Mouse (Mus musculus) G1E (cell line): ENCODE measurements around the gene Gm6993. TPM values are rescaled to one million over a fixed set of nuclear protein-coding genes. Genes with fewer than 3 reads are reported as not detected.

Experiments
- ATAC-seq: 2 replicates; pipeline ENCODE4 v1.8.0; 2016; ENCODE audit warnings: mild to moderate bottlenecking; ENCODE audit not compliant: insufficient number of reproducible peaks, poor library complexity, low FRiP score, severe bottlenecking; ENCODE audit errors: extremely low read depth
- DNase-seq: peaks from one replicate; pipeline ENCODE4 v3.0.0; 2012; ENCODE audit warnings: low spot score
- H3K27me3 ChIP-seq: 2 replicates; pipeline ENCODE4 v1.6.1; 2012; ENCODE audit warnings: mild to moderate bottlenecking, low read length, inconsistent platforms; ENCODE audit not compliant: insufficient read depth
- H3K36me3 ChIP-seq: replicated peaks from 2 replicates; pipeline ENCODE3; 2012; ENCODE audit warnings: mild to moderate bottlenecking, inconsistent platforms
- H3K4me1 ChIP-seq: 2 replicates; pipeline ENCODE4 v1.6.1; 2012; ENCODE audit warnings: low read depth, low read length, inconsistent platforms, mixed read lengths; ENCODE audit not compliant: insufficient read depth
- H3K4me3 ChIP-seq: 2 replicates; pipeline ENCODE4 v1.5.1; 2012; ENCODE audit warnings: low read depth, mild to moderate bottlenecking, inconsistent platforms, low read length, moderate library complexity, mixed read lengths
- H3K9me3 ChIP-seq: replicated peaks from 2 replicates; pipeline ENCODE4 v1.6.1; 2012; ENCODE audit warnings: inconsistent platforms
- CTCF ChIP-seq: IDR thresholded peaks from 2 replicates; pipeline ENCODE4 v1.5.1; 2012; ENCODE audit warnings: low read depth, low read length, inconsistent platforms, mixed read lengths
- GATA1 ChIP-seq: IDR thresholded peaks from 2 replicates; pipeline ENCODE4 v1.6.1; 2012; ENCODE audit warnings: borderline replicate concordance, low read length, inconsistent platforms, mixed read lengths
- GATA2 ChIP-seq: IDR thresholded peaks from 2 replicates; pipeline ENCODE4 v1.6.1; 2012; ENCODE audit warnings: low read depth, low read length, inconsistent platforms, borderline replicate concordance
- POLR2AphosphoS5 ChIP-seq: IDR thresholded peaks from 2 replicates; pipeline ENCODE4 v1.6.1; 2012; ENCODE audit warnings: low read depth, low read length, inconsistent platforms; ENCODE audit not compliant: insufficient replicate concordance
- TAL1 ChIP-seq: conservative IDR thresholded peaks from 2 replicates; pipeline ENCODE4 v1.6.1; 2012; ENCODE audit warnings: low read depth, low read length, inconsistent platforms, mixed read lengths
- polyA plus RNA-seq: library from polyadenylated mRNA; stranded (reverse); fragments of >175 nt; gene quantifications from 2 replicates; pipeline ENCODE4 v1.2.3, GENCODE M21; 2012
- total RNA-seq, 2 experiments: library from RNA; stranded (forward) in 1 of 2; stranded (reverse) in 1 of 2; fragments of 200-1000 nt in 1 of 2; fragments of >200 nt in 1 of 2; fragmentation: Nextera tagmentation in 1 of 2; gene quantifications; 2 replicates each; pipeline ENCODE4 v1.2.3; 2014 to 2017

Gm6993 gene
- total and polyA plus RNA-seq, 3 experiments = not detected

DNA sequence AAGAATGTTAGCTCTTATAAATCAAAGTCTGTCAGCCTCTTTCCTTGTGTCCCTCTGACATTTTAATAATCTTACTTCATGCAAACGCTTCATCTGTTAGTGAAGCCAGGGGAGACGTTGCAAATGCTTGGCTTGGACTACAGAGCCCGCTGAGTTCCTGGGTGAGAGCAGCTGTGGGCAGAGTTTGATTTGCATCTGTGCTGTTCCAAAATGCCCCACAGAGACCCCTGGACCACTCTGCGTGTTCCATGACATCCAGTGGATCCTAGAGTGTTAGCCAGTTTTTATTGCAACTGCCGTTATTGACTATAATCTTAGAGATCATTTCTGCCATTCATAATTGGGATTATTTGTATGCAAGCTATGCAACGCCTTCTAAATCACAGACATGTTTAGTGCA lies 31.8 kb upstream of the Gm6993 start:
- H3K4me1 ChIP-seq = no peaks in the 10 kb centered on the region
- H3K36me3 ChIP-seq = no peaks in the 10 kb centered on the region
- DNase-seq = no peak
- ATAC-seq = no peak
- TF ChIP-seq CTCF (no peak), GATA1 (no peak), TAL1 (no peak), POLR2AphosphoS5 (no peak), GATA2 (no peak)
- 0 out of 2 replicates have a peak, but pooled peaks cover 2% of the 10 kb centered on the region for H3K27me3 ChIP-seq
- no peaks in the 10 kb centered on the region for H3K9me3 ChIP-seq
- H3K4me3 ChIP-seq = no peak overlapping the region

GRCm38 (mm10) chr12:31209377-31209805 lies 31.2 kb upstream of the Gm6993 start:
- Histone ChIP-seq H3K4me1 (no peaks in the 10 kb centered on the region), H3K36me3 (no peaks in the 10 kb centered on the region), H3K9me3 (no peaks in the 10 kb centered on the region), H3K4me3 (no peak overlapping the region), H3K27me3 (no peaks in the 10 kb centered on the region)
- DNase-seq (no peak), ATAC-seq (no peak)
- TF ChIP-seq GATA2 (no peak), GATA1 (no peak), CTCF (no peak), TAL1 (no peak), POLR2AphosphoS5 (no peak)

DNA sequence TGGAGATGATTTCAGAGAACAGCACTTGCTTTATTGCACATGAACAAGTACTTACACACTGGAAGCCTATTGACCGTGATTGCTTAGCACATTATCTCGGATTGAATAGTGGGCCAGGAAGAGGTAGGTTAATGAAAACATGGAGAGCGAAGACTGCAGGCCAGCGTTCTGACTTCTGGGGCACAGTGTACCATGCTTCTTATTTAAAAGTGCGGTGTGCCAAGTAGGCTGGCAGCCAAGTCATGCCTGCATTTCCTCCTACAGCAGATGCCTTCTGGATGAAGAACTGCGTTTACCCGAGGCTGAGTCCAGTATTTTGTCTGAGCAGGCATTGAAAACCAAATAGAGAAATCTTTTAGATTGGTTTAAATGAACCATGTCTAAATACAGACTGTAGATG lies 27.0 kb upstream of the Gm6993 start:
- ATAC-seq (no peak), DNase-seq (no peak)
- Histone ChIP-seq H3K4me3 (no peak overlapping the region), H3K4me1 (no peaks in the 10 kb centered on the region), H3K36me3 (no peaks in the 10 kb centered on the region), H3K27me3 (no peaks in the 10 kb centered on the region), H3K9me3 (no peaks in the 10 kb centered on the region)
- no peak for TF ChIP-seq CTCF
- no peak for TF ChIP-seq GATA1
- TF ChIP-seq POLR2AphosphoS5 = no peak
- TF ChIP-seq TAL1 = no peak
- TF ChIP-seq GATA2 = no peak

GRCm38 (mm10) chr12:31215003-31215402 lies 25.6 kb upstream of the Gm6993 start:
- no peak for TF ChIP-seq GATA1
- no peak for TF ChIP-seq TAL1
- no peak for TF ChIP-seq GATA2
- TF ChIP-seq CTCF = no peak
- no peak for TF ChIP-seq POLR2AphosphoS5
- ATAC-seq (no peak), DNase-seq (no peak)
- no peaks in the 10 kb centered on the region for H3K36me3 ChIP-seq
- H3K27me3 ChIP-seq = no peaks in the 10 kb centered on the region
- H3K9me3 ChIP-seq = no peaks in the 10 kb centered on the region
- H3K4me3 ChIP-seq = no peak overlapping the region
- no peaks in the 10 kb centered on the region for H3K4me1 ChIP-seq

DNA sequence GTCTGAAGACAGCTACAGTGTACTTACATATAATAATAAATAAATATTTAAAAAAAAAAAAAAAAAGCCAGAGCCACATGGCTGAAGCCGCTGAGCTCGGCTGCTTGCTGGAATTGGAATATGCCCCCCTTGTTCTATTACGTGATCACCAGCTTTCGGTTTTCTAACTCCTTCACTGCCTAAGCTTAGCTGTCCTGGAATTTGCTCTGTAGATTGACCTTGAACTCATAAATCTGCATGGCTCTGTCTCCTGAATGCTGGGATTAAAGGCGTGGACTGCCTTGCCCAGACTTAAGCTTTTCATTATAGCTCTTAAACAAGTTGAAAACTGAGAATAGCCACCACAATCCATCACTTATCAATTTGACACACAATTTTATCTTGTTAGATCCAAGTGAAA lies 23.3 kb upstream of the Gm6993 start:
- no peaks in the 10 kb centered on the region for H3K36me3 ChIP-seq
- H3K4me3 ChIP-seq = no peak overlapping the region
- no peak for TF ChIP-seq TAL1
- no peak for TF ChIP-seq CTCF
- TF ChIP-seq POLR2AphosphoS5 = no peak
- TF ChIP-seq GATA2 = no peak
- no peak for TF ChIP-seq GATA1
- no peaks in the 10 kb centered on the region for H3K9me3 ChIP-seq
- H3K4me1 ChIP-seq = no peaks in the 10 kb centered on the region
- ATAC-seq (no peak), DNase-seq (no peak)
- no peaks in the 10 kb centered on the region for H3K27me3 ChIP-seq

DNA sequence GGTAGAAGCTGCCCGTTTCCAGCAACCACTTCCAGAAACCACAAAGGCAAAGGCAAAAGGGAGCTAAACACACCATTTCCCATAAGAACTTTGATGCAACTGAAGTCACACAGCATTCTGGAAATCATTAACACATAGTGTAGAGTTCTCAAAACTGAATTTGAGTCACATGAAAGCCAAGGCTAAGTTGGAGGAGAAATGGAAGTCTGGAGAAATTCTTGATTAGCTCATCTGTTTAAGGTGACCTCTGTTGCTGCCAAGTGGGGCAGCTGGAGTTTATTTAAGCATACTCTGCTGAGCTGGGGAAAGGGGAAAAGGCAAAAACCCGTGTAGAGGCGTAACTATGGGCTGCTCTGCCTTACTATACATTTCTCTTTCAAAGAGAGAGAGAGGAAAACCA lies 21.8 kb upstream of the Gm6993 start:
- DNase-seq (no peak), ATAC-seq (no peak)
- H3K27me3 ChIP-seq = no peaks in the 10 kb centered on the region
- no peaks in the 10 kb centered on the region for H3K36me3 ChIP-seq
- no peak for TF ChIP-seq GATA2
- no peak for TF ChIP-seq CTCF
- no peak for TF ChIP-seq GATA1
- no peak for TF ChIP-seq TAL1
- TF ChIP-seq POLR2AphosphoS5 = no peak
- no peaks in the 10 kb centered on the region for H3K4me1 ChIP-seq
- H3K9me3 ChIP-seq = no peaks in the 10 kb centered on the region
- H3K4me3 ChIP-seq = no peak overlapping the region

DNA sequence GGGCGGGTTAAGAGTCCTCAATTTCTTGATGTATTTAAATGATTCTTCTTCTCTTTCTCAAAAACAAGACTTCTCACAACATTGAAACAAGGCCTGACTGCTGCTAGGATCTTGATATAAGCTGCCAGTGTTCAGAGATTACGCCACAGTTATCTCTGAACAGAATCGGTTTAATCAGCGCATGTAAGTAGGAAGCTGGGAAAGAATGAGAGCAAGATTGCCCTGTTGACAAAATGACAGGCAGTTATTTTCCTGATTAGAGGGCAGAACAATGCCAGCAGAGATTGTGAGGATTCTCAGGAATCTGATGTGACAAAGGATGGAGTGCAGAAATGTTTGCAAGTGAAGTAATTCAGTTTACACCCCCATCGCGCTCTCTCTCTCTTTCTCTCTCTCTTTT lies 19.0 kb upstream of the Gm6993 start:
- no peaks in the 10 kb centered on the region for H3K36me3 ChIP-seq
- no peak for TF ChIP-seq CTCF
- no peak for TF ChIP-seq GATA2
- no peaks in the 10 kb centered on the region for H3K4me1 ChIP-seq
- H3K27me3 ChIP-seq = no peaks in the 10 kb centered on the region
- no peaks in the 10 kb centered on the region for H3K9me3 ChIP-seq
- no peak overlapping the region for H3K4me3 ChIP-seq
- ATAC-seq = no peak
- DNase-seq = no peak
